Mouse (Mus musculus) thymus, adult 2 months (tissue): ENCODE results near the gene Pten. TPM values are rescaled to one million over a fixed set of nuclear protein-coding genes. Genes with fewer than 3 reads are reported as not detected.
A peak's percentile ranks its signal among the peaks of the same experiment; 100 is the strongest.

Experiments
- DNase-seq: peaks from one replicate; pipeline ENCODE4 v3.0.0; 2021
- H3K27ac ChIP-seq: fragments of 200-500 bp; 2 replicates; pipeline ENCODE4 v1.5.1; 2012; ENCODE audit warnings: low read length, control low read depth; ENCODE audit not compliant: control insufficient read depth, insufficient read depth
- H3K27me3 ChIP-seq: fragments of 200-500 bp; 2 replicates; pipeline ENCODE4 v1.6.1; 2012; ENCODE audit warnings: mild to moderate bottlenecking, low read length, moderate library complexity, mixed read lengths; ENCODE audit not compliant: control insufficient read depth, insufficient read depth
- H3K36me3 ChIP-seq: fragments of 200-500 bp; 2 replicates; pipeline ENCODE4 v1.6.1; 2012; ENCODE audit warnings: mild to moderate bottlenecking, low read length, moderate library complexity; ENCODE audit not compliant: control insufficient read depth, insufficient read depth
- H3K4me1 ChIP-seq: fragments of 200-500 bp; replicated peaks from 2 replicates; pipeline ENCODE4 v1.6.1; 2012; ENCODE audit warnings: low read length; ENCODE audit not compliant: control insufficient read depth, insufficient read depth
- H3K4me3 ChIP-seq: fragments of 200-500 bp; 2 replicates; pipeline ENCODE4 v1.5.1; 2012; ENCODE audit warnings: mild to moderate bottlenecking, low read length, control low read depth, moderate library complexity; ENCODE audit not compliant: control insufficient read depth, insufficient read depth
- CTCF ChIP-seq: fragments of 200-500 bp; IDR thresholded peaks from 2 replicates; pipeline ENCODE4 v1.5.1; 2012; ENCODE audit warnings: mild to moderate bottlenecking, control low read depth, low read length, moderate library complexity, borderline replicate concordance; ENCODE audit not compliant: control insufficient read depth, poor library complexity, insufficient read depth; ENCODE audit errors: extremely low read depth
- POLR2A ChIP-seq: fragments of 200-500 bp; IDR thresholded peaks from 2 replicates; pipeline ENCODE4 v1.6.1; 2012; ENCODE audit warnings: mild to moderate bottlenecking, low read length, control low read depth, moderate library complexity; ENCODE audit not compliant: control insufficient read depth, poor library complexity, insufficient read depth; ENCODE audit errors: extremely low read depth
- WGBS: fragments of 180-500 bp; shearing (Covaris S2); methylation state at CpG from one replicate; pipeline ENCODE4 v1.1.7; 2018; 5-methylcytosine and 5-hydroxymethylcytosine counted together
- polyA plus RNA-seq: library from polyadenylated mRNA; depleted of rRNA; stranded (reverse); fragments of >200 nt; gene quantifications from 2 replicates; pipeline ENCODE4 v1.2.3, GENCODE M21; 2012

The Pten gene
- polyA plus RNA-seq, 1 experiment, result 37.0 TPM

DNA sequence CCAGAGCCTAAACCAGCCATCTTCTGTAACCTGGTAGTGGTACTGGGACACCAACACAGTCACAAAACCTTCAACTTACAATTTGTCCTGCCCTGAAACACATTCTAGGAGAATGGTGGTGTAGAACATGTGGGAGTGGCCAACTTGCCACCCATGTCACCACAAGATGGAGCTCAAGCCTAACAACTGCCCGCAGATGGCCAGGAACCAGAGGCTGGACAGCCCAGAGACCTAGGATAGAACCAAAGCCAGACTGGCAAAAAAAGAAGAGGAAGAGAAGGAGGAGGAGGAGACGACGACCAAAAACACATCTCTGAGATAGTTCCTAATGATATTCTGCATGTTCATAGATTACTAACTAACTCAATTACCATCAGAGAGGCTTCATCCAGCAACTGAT lies 42.1 kb upstream of the Pten start:
- TF ChIP-seq POLR2A, result no peak
- TF ChIP-seq CTCF, result peak; percentile 48; the same call in 1 of the 2 replicates
- Histone ChIP-seq H3K27me3 (no peaks in the 10 kb centered on the region), H3K4me1 (peaks cover 4% of the 10 kb centered on the region), H3K27ac (no peak overlapping the region), H3K4me3 (no peak overlapping the region), H3K36me3 (no peaks in the 10 kb centered on the region)
- WGBS, result 9% methylated on average over 3 of the region's 3 CpGs
- DNase-seq, result peak; percentile 73

- DNase-seq, result no peak
- no peak overlapping the region for H3K27ac ChIP-seq
- H3K4me1 ChIP-seq, result peaks cover 4% of the 10 kb centered on the region
- TF ChIP-seq CTCF (no peak), POLR2A (no peak)
- no peaks in the 10 kb centered on the region for H3K36me3 ChIP-seq
- H3K27me3 ChIP-seq, result no peaks in the 10 kb centered on the region
- H3K4me3 ChIP-seq, result no peak overlapping the region
Observed at GRCm38 (mm10) chr19:32715681-32716080, 41.6 kb upstream of the Pten start.

DNA sequence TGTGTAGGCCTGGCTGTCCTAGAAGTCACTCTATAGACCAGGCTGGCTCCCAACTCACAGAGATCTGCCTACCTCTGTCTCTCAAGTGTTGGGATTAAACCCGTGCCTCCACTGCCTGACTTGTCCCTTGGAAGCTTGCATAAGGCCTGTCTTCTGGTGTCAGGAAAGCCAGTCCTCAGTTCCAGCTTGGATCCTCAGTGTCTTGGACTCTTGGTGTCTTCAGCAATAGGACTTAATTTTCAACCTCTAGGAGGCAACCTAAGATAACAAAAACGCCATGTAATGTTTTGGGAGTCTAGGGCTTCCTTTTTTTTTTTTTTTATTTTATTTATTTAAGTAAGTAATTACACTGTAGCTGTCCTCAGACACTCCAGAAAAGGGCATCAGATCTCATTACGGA lies 39.7 kb upstream of the Pten start:
- TF ChIP-seq CTCF, result no peak
- TF ChIP-seq POLR2A, result no peak
- peaks cover 2% of the 10 kb centered on the region; the same call in 1 of the 2 replicates for H3K4me1 ChIP-seq
- H3K4me3 ChIP-seq, result no peak overlapping the region
- no peaks in the 10 kb centered on the region for H3K27me3 ChIP-seq
- WGBS, result 77% methylated on average over 3 of the region's 3 CpGs
- no peak overlapping the region for H3K27ac ChIP-seq
- H3K36me3 ChIP-seq, result no peaks in the 10 kb centered on the region
- DNase-seq, result no peak

DNA sequence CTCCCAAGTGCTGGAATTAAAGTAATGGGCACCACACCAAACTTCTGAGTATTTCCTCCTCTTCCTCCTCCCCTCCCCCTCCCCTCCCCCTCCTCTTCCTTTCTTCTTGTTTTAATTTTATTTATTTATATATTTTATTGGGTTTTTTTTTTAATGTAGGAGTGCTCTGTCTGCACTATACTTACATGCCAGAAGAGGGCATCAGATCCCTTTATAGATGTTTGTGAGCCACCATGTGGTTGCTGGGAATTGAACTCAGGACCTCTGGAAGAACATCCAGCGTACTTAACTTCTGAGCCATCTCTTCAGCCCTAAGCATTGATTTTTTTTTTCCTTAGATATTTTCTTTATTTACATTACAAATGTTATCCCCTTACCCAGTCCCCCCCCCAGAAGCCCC lies 37.0 kb upstream of the Pten start:
- peaks cover 4% of the 10 kb centered on the region; the same call in 1 of the 2 replicates for H3K4me1 ChIP-seq
- H3K36me3 ChIP-seq, result no peaks in the 10 kb centered on the region
- TF ChIP-seq CTCF (no peak), POLR2A (no peak)
- DNase-seq, result no peak
- WGBS, result 100% methylated on average over 1 of the region's 1 CpGs
- no peaks in the 10 kb centered on the region for H3K27me3 ChIP-seq
- no peak overlapping the region for H3K27ac ChIP-seq
- no peak overlapping the region for H3K4me3 ChIP-seq

- Histone ChIP-seq H3K27me3 (no peaks in the 10 kb centered on the region), H3K36me3 (no peaks in the 10 kb centered on the region), H3K4me3 (no peak overlapping the region), H3K4me1 (peaks cover 20% of the 10 kb centered on the region), H3K27ac (no peak overlapping the region)
- no peak for DNase-seq
- 85% methylated on average over 7 of the region's 7 CpGs for whole genome bisulfite sequencing
- no peak for TF ChIP-seq CTCF
- TF ChIP-seq POLR2A, result no peak
Observed at GRCm38 (mm10) chr19:32723817-32724216, 33.5 kb upstream of the Pten start.

GRCm38 (mm10) chr19:32726451-32727325 lies 30.6 kb upstream of the Pten start:
- 10% methylated on average over 22 of the region's 22 CpGs for WGBS
- H3K27ac ChIP-seq, result peak overlapping the region; percentile 99

DNA sequence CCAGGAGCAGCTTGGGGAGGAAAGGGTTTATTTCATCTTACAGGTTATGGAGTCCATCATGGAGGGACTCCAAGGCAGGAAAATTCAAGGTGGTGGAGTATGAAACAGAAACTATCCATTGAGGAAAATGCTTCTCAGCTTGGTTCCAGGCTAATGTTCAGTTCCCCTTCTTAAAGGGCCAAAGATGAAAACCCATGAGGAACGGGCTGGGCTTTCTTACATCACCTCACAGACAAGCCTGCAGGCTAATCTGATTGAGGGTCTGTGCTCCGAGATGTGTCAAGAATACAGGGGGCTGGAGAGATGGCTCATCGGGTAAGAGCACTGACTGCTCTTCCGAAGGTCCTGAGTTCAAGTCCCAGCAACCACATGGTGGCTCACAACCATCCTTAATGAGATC lies 27.5 kb upstream of the Pten start:
- DNase-seq, result no peak
- no peak overlapping the region for H3K4me3 ChIP-seq
- no peak overlapping the region for H3K27ac ChIP-seq
- H3K27me3 ChIP-seq, result no peaks in the 10 kb centered on the region
- no peaks in the 10 kb centered on the region for H3K36me3 ChIP-seq
- 93% methylated on average over 4 of the region's 4 CpGs for WGBS
- H3K4me1 ChIP-seq, result peaks cover 19% of the 10 kb centered on the region
- no peak for TF ChIP-seq POLR2A
- no peak for TF ChIP-seq CTCF

More at GRCm38 (mm10) chr19:32726451-32727325, 30.6 kb upstream of the Pten start:
- peak; percentile 81 for DNase-seq
- no peaks in the 10 kb centered on the region for H3K27me3 ChIP-seq
- TF ChIP-seq CTCF, result no peak
- TF ChIP-seq POLR2A, result 0 out of 2 replicates have a peak, but pooled peaks have one; percentile 20
- peaks cover 20% of the 10 kb centered on the region for H3K4me1 ChIP-seq
- no peaks in the 10 kb centered on the region for H3K36me3 ChIP-seq
- H3K4me3 ChIP-seq, result peak overlapping the region; percentile 12; the same call in 1 of the 2 replicates

DNA sequence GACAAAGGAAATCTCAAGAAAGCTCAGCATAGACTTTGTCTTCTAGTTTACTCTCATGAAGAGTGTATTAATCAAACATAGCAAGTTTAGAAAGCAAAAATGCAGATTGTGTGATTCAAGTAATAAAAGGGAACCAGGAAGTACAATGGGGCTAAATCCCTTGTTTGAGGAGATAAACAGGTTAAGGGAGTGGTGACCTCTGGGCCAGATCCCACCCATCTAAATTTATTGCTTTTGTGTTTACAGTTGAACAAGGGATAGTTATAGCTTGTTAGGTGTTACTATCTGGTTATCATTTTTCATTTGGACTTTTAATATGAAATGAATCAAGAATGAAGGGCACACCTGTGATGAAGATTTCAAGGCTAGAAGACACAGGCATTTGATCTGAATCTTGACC lies 24.4 kb upstream of the Pten start:
- H3K36me3 ChIP-seq, result no peaks in the 10 kb centered on the region
- H3K4me3 ChIP-seq, result no peak overlapping the region
- H3K27ac ChIP-seq, result no peak overlapping the region
- DNase-seq, result no peak
- no peaks in the 10 kb centered on the region for H3K27me3 ChIP-seq
- peaks cover 8% of the 10 kb centered on the region for H3K4me1 ChIP-seq
- TF ChIP-seq CTCF, result no peak
- no peak for TF ChIP-seq POLR2A
